Mouse (Mus musculus): ENCODE measurements around the gene Arnt2.
A peak's percentile ranks its signal among the peaks of the same experiment; 100 is the strongest.

The Arnt2 gene

DNA sequence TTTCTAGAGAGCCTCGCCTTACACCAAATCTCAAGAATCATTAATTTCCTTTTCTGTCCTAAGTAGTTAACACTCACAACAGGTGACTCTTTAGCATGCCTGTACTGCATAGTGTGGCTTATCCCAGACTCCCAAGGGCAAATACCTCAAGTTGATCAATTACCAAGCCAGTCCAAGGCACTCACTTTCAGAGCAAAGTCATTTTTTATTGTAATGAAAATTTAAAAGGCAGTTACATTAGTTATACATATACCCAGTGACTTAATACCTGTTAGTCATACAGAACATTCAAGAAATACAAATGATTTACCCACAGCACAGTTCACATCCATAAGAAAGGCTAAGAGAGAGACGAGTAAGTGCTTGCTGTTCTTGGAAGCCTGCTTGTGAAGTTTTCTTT, 163.9 kb downstream of the Arnt2 start:
- DNase-seq (ENCODE audit: low spot score), result peak; percentile 35

DNA sequence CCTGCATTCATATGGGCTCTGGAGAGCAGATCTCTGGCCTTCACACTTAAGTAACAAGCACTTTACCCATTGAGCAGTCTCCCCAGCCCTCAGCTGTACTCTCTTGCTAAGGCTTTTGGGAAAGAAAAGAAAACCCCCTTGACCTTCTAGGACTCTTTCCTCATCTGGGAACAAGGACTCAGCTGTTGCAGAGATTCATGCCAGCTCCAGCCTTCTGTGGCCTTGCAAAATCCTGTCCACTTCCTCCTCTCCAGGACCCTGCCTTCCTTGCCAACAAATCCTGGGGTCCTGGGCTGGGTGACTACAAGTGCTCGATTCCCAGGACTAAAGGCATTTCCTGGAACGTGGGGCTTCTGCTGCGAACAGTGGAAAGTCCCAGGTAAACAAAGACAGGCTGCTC, 169.6 kb downstream of the Arnt2 start:
- peak; percentile 44 for DNase-seq (ENCODE audit: low spot score)

DNA sequence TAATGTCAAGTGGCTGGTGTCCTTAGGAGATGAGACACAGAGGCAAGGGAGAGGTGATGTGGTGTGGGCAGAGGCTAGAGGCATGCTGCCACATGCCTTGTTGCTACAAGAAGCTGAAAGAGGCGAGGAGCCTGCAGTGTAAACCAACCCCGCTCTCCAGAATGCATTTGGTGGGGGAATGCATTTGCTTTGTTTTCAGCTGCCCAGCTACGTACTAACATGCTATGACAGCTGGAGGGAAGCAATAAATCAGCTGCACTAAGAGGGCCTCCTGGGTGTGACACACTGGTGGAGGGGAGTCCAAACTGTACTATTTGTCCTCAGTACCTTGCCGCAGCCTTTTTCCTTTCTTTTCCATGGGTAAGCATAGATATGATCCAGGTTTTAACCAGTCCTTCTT, 172.3 kb downstream of the Arnt2 start:
- no peak for DNase-seq (ENCODE audit: low spot score)

DNA sequence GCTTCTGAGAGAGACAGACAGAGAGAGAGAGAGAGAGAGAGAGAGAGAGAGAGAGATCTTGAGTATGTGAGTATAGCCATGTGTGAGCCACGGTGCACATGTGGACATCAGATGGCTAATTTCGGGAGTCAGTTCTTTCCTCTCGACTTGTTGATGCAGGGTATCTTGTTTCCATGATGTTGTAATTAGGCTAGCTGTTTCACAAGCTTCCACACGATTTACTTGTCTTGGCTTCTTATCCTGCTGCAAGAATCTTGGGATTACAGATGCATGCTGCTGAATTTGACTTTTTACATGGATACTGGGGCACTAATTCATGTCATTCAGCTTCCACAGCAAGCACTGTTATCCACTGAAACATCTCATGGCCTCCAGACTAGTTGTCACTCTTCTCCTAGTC, 178.6 kb downstream of the Arnt2 start:
- DNase-seq (ENCODE audit: low spot score), result no peak

DNA sequence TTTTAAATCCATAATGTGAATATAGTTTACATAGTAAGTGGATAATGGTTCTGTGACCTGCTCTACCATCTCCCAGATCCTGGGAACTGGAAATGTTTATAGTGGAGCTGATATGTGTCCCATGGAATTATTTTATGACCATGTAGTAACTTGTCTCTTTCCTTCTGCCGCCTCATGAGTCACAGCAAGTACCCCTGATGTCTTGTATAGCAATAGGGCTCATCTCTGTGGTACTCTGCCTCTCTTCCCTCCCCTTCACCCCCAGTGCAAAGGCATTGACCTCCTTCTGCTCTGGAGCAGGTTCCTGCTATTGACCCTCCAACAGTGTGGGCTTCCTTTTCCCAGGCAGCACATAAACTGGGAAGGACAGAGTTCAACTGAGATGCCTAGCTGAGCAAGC, 182.3 kb downstream of the Arnt2 start:
- no peak for DNase-seq (ENCODE audit: low spot score)

DNA sequence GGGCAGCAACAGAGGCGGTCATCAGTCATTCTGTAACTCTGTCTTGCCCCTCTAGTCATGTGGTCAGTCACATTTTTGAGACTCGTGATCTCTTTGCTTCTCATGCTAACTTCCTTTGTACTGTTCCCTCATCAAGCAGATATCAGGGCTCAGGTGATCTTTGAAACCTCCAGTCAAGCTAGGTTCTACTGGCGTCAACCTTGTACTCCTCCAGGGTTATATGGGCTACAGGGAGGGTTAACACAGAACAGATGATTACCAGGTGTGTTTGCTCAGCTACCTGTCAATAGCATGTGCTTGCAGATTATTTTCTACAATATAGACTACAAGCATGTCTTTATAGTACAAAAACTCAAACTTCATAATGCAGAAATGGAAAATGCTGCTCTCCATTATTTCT, 183.1 kb downstream of the Arnt2 start:
- DNase-seq (ENCODE audit: low spot score), result no peak

DNA sequence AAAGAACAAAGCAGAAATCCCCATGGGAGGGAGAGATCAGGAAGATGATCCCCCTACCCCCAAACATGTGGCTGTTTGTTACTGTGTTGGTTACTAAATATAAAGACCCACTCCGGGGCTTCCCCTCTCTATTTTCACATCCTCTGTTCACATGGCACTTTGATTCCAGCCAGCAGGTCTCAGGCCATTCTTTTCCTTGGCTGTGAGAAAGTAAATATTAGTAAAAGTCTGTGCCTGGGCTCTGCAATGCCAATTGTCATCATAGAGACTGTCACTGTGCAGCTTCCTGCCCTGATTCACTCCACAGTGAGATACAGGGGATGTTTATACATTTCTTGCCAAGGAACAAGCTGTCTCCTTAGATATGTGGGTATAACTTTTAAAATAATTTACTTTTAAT, 197.9 kb downstream of the Arnt2 start:
- DNase-seq (ENCODE audit: low spot score), result no peak

DNA sequence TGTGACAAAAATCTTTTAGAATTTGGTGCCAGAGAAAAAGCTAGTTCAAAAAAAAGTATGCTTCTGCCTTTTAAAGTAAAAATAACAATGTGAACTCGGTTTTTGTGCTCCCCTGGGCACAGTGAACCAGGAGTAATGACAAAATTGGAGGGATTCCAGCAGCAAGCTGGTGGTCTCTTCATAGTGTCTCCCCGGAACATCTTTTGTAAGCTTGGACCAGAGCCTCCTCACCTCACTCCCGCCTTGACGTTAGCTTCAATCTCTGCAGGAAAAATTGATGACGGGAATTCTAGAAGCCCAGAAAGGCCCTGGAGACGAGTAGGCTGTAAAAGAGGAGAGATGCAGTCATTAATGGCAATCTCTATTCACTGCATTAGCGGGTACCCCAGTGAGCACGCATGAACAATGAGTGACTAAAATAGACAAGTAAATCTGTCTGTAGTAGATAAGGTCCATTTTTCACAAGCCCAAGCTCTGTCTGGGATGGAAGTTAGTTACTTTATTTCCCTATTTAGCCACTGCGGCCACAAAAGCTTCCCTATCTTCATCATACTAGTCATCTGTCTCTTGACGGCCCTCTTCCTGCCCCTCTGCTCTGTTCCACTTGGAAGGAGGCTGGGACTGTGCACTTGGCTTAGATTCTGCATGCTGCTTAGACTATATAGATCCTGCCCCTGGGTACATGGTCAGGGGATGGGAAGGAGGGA, 199.2 kb downstream of the Arnt2 start:
- no peak for DNase-seq (ENCODE audit: low spot score)

DNA sequence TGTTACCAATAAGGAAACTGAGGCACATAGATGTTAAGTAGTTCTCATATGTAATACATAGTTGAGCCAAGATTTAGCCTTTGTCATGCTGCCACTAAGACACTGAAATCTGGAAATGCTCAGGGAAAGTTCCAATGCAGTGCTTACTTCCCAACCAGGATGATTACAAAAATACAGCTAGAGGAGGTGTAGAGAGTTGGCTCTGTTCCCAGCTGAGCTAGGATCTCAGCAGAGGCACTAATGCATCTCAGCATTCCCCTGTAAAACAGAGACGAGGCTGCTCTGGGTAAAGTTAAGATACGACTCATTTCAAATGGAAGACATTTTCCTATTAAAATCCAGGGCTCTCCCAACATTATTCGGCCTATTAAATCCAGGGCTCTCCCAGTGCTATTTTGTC, 206.0 kb downstream of the Arnt2 start:
- no peak for DNase-seq (ENCODE audit: low spot score)

DNA sequence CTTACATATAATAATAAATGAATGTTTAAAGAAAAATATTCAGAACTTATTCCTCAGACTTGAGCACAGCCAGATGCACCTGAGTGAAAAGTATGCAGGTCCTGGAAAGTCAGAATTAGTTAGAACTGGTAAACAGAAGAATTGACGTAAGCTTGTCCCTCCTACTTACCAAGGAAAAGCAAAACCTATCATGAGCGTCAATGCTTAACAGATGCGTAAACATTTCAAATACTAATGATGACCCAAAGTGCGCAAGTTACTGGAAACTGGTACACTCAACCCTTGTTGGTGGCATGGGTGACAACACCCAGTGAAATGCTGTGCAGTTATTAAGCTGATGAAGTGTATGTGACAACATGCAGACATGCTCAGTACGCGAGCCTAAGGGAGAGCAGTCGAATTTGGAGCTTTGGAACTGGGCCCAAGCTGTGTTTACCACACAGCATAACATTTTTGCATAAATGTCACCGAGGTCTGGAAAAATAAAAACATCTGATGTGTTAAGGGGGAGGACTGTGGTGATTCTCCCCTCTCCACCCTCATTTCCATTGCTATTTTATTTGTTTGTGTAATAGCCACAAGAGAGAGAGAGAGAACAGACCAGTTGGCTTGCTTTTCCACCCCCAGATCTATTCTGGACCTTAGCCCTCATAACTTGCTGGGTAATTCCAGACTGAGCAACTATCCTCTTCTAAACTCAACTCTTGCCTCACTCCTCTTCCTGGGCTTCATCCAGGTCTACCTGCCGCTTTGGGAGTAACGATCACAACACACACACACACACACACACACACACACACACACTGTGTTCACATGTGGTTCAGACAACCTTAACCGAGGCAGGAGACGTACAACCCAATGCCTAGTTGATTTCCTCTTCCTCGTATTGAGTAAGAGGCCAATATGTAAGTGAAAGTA, 208.6 kb downstream of the Arnt2 start:
- no peak for DNase-seq (ENCODE audit: low spot score)

DNA sequence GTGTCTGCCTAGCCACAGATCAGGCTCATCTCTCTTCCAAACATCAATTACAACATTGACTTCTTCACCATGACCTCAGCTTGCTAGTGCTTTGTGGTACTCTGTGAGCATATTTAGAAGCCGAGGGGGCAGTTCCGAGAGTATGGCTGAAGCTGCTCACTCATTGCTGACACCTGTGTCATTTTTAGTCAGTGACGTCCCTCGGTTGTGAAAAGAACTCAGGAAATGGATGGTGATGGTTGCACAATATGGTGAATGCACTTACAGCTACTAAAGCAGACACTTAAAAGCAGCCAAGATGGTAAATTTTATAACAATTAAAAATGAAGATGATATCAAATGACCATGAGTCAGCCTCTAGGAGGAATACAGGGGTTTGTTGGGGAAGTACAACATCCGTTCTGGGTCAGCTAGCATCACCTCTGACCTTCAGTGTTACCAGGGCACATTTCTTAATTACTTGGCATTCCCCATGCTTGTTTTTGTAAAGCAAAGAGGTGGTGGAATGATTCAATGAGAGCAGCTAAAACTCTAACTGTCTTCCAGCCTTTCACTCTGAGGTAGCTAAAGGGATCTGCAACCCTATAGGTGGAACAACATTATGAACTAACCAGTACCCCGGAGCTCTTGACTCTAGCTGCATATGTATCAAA, 212.6 kb downstream of the Arnt2 start:
- DNase-seq (ENCODE audit: low spot score), result no peak
